Mouse (Mus musculus) myocyte (in vitro differentiated cells): ENCODE measurements around the gene Cmklr1. TPM values are rescaled to one million over a fixed set of nuclear protein-coding genes. Genes with fewer than 3 reads are reported as not detected.

ENCODE experiments used
- H3K27me3 ChIP-seq: one replicate; pipeline ENCODE4 v1.6.1; 2011; ENCODE audit not compliant: control insufficient read depth, insufficient read depth, insufficient read length
- H3K36me3 ChIP-seq: one replicate; pipeline ENCODE4 v1.6.1; 2011; ENCODE audit not compliant: control insufficient read depth, insufficient read depth
- H3K4me2 ChIP-seq: one replicate; pipeline ENCODE4 v1.6.1; 2011; ENCODE audit warnings: low read depth, control low read depth
- H3K4me3 ChIP-seq: one replicate; pipeline ENCODE4 v1.5.1; 2011; ENCODE audit warnings: mild to moderate bottlenecking, control low read depth, moderate library complexity
- H3K79me2 ChIP-seq: one replicate; pipeline ENCODE4 v1.6.1; 2011; ENCODE audit not compliant: control insufficient read depth, insufficient read depth
- H3ac ChIP-seq: one replicate; pipeline ENCODE4 v1.6.1; 2011; ENCODE audit not compliant: control insufficient read depth, insufficient read length
- CEBPB ChIP-seq: IDR thresholded peaks from 2 replicates; pipeline ENCODE4 v1.6.1; 2011; ENCODE audit warnings: mild to moderate bottlenecking, moderate library complexity; ENCODE audit not compliant: poor library complexity, insufficient read depth, severe bottlenecking
- E2F4 ChIP-seq: IDR thresholded peaks from one replicate; pipeline ENCODE4 v1.6.1; 2011; ENCODE audit warnings: mild to moderate bottlenecking, control low read depth, moderate library complexity; ENCODE audit not compliant: insufficient read depth
- MAX ChIP-seq: IDR thresholded peaks from one replicate; pipeline ENCODE4 v1.6.1; 2011; ENCODE audit warnings: low read depth, mild to moderate bottlenecking, control low read depth
- MYOD1 ChIP-seq, 3 experiments: IDR thresholded peaks; one replicate each; pipeline ENCODE4 v1.6.1; 2011; ENCODE audit warnings: control low read depth in 2 of 3, low read depth in 2 of 3, mild to moderate bottlenecking in 2 of 3, moderate library complexity in 1 of 3; ENCODE audit not compliant: insufficient read length in 2 of 3, control insufficient read depth in 1 of 3
- MYOG ChIP-seq, 3 experiments: IDR thresholded peaks; one replicate each; pipeline ENCODE4 v1.6.1; 2011; ENCODE audit warnings: control low read depth in 2 of 3, low read depth in 2 of 3, mild to moderate bottlenecking in 2 of 3; ENCODE audit not compliant: insufficient read length in 2 of 3, control insufficient read depth in 1 of 3, insufficient read depth in 1 of 3
- POLR2A ChIP-seq: IDR thresholded peaks from one replicate; pipeline ENCODE4 v1.6.1; 2011; ENCODE audit warnings: low read depth, mild to moderate bottlenecking, control low read depth, moderate library complexity; ENCODE audit not compliant: insufficient read length
- POLR2AphosphoS2 ChIP-seq: IDR thresholded peaks from one replicate; pipeline ENCODE4 v1.6.1; 2011; ENCODE audit warnings: low read depth, control low read depth; ENCODE audit not compliant: insufficient read length
- REST ChIP-seq: IDR thresholded peaks from one replicate; pipeline ENCODE4 v1.6.1; 2011; ENCODE audit warnings: mild to moderate bottlenecking, control low read depth, moderate library complexity; ENCODE audit not compliant: insufficient read depth, insufficient read length
- SRF ChIP-seq: IDR thresholded peaks from one replicate; pipeline ENCODE4 v1.6.1; 2011; ENCODE audit warnings: low read depth; ENCODE audit not compliant: control insufficient read depth, insufficient read length
- TCF12 ChIP-seq: IDR thresholded peaks from one replicate; pipeline ENCODE4 v1.6.1; 2011; ENCODE audit warnings: mild to moderate bottlenecking, control low read depth; ENCODE audit not compliant: poor library complexity, insufficient read depth, severe bottlenecking
- TCF3 ChIP-seq: IDR thresholded peaks from one replicate; pipeline ENCODE4 v1.6.1; 2011; ENCODE audit warnings: low read depth, control low read depth; ENCODE audit not compliant: insufficient read length
- USF1 ChIP-seq: IDR thresholded peaks from one replicate; pipeline ENCODE4 v1.6.1; 2011; ENCODE audit warnings: low read depth, mild to moderate bottlenecking, control low read depth, moderate library complexity
- polyA plus RNA-seq: library from polyadenylated mRNA; unstranded; fragments of >200 nt; fragmentation: generic; extraction: Trizol; gene quantifications from one replicate; pipeline ENCODE4 v1.2.1, GENCODE M21; 2012; ENCODE audit warnings: missing spikeins

Gene Cmklr1
- polyA plus RNA-seq, 1 experiment = 14.1 TPM

- H3K27me3 ChIP-seq = no peaks in the 10 kb centered on the region
- no peak overlapping the region for H3K4me3 ChIP-seq
- no peaks in the 10 kb centered on the region for H3K36me3 ChIP-seq
- H3K4me2 ChIP-seq = no peak overlapping the region
- H3ac ChIP-seq = no peak overlapping the region
- TF ChIP-seq TCF3 (no peak), POLR2AphosphoS2 (no peak), MYOD1 (IDR thresholded peaks at IDR 0.05; ENCODE audit: control insufficient read depth in 1 of 3, insufficient read length in 2 of 3, low read depth in 2 of 3) (no peak), USF1 (no peak), POLR2A (no peak), MAX (no peak), TCF12 (no peak), E2F4 (no peak), REST (no peak), MYOG (IDR thresholded peaks at IDR 0.05; ENCODE audit: control insufficient read depth in 1 of 3, insufficient read depth in 1 of 3, insufficient read length in 2 of 3, low read depth in 2 of 3) (no peak), CEBPB (no peak), SRF (no peak)
- no peaks in the 10 kb centered on the region for H3K79me2 ChIP-seq
Measured at GRCm38 (mm10) chr5:113611771-113612233, 38.4 kb downstream of the Cmklr1 start.

DNA sequence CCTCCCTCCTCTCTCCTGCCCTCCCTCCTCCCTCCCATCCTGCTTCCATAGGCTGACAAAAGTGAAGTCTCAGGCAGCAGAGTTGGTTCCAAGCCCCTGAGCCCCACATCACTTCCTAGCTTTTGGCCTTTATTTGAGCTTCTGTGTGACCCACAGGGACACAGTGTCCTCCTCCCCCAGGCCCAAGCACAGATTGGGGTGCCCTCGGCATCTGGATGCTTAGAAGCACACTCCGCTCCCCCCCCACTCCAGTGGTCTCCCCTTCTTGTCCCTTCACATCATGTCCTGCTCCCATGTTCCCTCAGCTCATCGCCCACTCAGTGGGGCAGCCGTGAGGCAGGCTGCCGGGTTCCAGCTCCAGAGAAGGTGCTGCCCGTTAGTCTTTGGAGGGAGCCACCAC, 39.1 kb downstream of the Cmklr1 start:
- Histone ChIP-seq H3K27me3 (no peaks in the 10 kb centered on the region), H3K4me3 (no peak overlapping the region), H3K79me2 (no peaks in the 10 kb centered on the region), H3K36me3 (no peaks in the 10 kb centered on the region), H3ac (no peak overlapping the region), H3K4me2 (no peak overlapping the region)
- TF ChIP-seq MYOG (IDR thresholded peaks at IDR 0.05; ENCODE audit: control insufficient read depth in 1 of 3, insufficient read depth in 1 of 3, insufficient read length in 2 of 3, low read depth in 2 of 3) (no peak), USF1 (no peak), SRF (no peak), CEBPB (no peak), POLR2AphosphoS2 (no peak), POLR2A (no peak)

DNA sequence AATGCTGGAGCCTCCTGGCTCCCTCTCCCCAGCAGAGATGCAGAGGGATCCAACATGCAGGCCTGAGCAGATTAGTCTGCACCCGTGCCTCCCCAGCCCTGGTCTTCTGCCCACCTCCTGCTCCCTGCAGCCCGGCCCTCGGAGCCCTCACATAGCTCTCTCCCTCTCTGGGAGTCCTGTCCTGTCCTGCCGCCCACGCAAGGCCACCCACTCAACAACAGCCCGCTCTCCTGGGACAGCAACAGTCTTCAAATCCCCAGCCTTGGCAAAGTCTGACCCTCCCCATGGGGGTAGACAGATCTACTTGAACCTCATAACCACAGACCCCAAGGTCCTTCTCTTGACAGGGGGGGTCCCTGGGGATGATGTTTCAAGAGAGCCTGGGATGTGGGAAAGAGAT, 39.7 kb downstream of the Cmklr1 start:
- TF ChIP-seq POLR2A (no peak), MAX (no peak)
- H3K4me2 ChIP-seq = no peak overlapping the region

DNA sequence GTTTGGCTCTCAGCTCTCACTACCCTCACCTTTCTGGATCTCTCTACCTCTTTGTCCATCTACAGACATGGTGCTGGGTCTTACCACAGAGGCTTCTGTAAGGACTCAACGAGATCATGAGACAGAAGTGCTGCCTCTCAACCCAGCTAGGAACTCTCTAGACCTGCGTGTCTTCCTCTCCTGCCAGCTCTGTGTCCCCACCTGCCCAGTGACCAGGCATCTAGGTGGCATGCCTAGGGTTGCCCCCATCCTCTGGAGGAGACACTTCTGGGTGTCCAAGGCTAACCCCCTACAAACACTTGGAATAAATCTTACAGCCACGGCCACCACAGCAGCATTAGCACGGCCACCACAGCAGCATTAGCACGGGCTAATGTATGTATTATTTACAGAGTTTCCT, 40.3 kb downstream of the Cmklr1 start:
- Histone ChIP-seq H3K4me2 (no peak overlapping the region), H3K4me3 (no peak overlapping the region), H3K79me2 (no peaks in the 10 kb centered on the region), H3K27me3 (no peaks in the 10 kb centered on the region), H3K36me3 (no peaks in the 10 kb centered on the region), H3ac (no peak overlapping the region)
- TF ChIP-seq TCF3 (no peak), TCF12 (no peak), USF1 (no peak), MYOG (IDR thresholded peaks at IDR 0.05; ENCODE audit: control insufficient read depth in 1 of 3, insufficient read depth in 1 of 3, insufficient read length in 2 of 3, low read depth in 2 of 3) (no peak), E2F4 (no peak), REST (no peak), MAX (no peak), SRF (no peak), MYOD1 (IDR thresholded peaks at IDR 0.05; ENCODE audit: control insufficient read depth in 1 of 3, insufficient read length in 2 of 3, low read depth in 2 of 3) (no peak), CEBPB (no peak)

More for the DNA sequence above, 39.7 kb downstream of the Cmklr1 start:
- Histone ChIP-seq H3K36me3 (no peaks in the 10 kb centered on the region), H3K4me3 (no peak overlapping the region), H3K79me2 (no peaks in the 10 kb centered on the region), H3K27me3 (no peaks in the 10 kb centered on the region), H3ac (no peak overlapping the region)

DNA sequence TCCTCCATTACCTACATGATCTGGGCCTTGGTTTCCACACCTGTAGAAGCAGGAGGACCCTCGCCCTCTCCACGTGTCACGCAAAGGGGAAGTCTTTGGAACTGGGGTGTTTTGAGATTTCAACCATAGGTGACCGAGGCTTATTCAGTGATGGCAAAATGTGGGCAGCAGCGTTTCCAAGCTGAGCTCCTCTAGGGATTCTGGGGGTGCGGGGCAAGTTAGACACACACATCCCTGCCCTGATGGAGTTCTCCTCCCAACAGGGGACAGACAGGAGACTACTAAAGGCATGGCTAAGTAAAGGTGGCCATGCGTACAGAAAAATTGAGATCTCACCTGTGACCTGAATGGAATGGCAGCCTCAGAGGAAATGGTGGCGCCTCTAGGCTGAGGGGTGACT, 41.7 kb downstream of the Cmklr1 start:
- Histone ChIP-seq H3K27me3 (no peaks in the 10 kb centered on the region), H3K4me3 (peak overlapping the region; percentile 20), H3ac (no peak overlapping the region), H3K36me3 (no peaks in the 10 kb centered on the region), H3K4me2 (peak overlapping the region; percentile 38), H3K79me2 (no peaks in the 10 kb centered on the region)
- TF ChIP-seq USF1 (no peak), CEBPB (no peak), SRF (no peak), E2F4 (no peak), REST (no peak), MYOD1 (IDR thresholded peaks at IDR 0.05; ENCODE audit: control insufficient read depth in 1 of 3, insufficient read length in 2 of 3, low read depth in 2 of 3) (no peak), POLR2AphosphoS2 (no peak), MAX (no peak), POLR2A (no peak), TCF3 (no peak), MYOG (IDR thresholded peaks at IDR 0.05; ENCODE audit: control insufficient read depth in 1 of 3, insufficient read depth in 1 of 3, insufficient read length in 2 of 3, low read depth in 2 of 3) (no peak), TCF12 (no peak)
